Mouse (Mus musculus) limb, embryonic 11.5 days (tissue): ENCODE results near the gene Gm17482. TPM values are rescaled to one million over a fixed set of nuclear protein-coding genes. Genes with fewer than 3 reads are reported as not detected.

ENCODE experiments used
- ATAC-seq: fragments of 200-750 bp; cut with Nextera tagmentation; 2 replicates; pipeline ENCODE4 v1.8.0; 2017; ENCODE audit warnings: low read depth; ENCODE audit not compliant: insufficient number of reproducible peaks, low FRiP score, low TSS enrichment
- DNase-seq: peaks from one replicate; pipeline ENCODE4 v3.0.0-alpha.2; 2015; ENCODE audit warnings: low spot score
- H3K27ac ChIP-seq: fragments of 300-500 bp; sonication (generic); replicated peaks from 2 replicates; pipeline ENCODE4 v1.5.1; 2014; ENCODE audit warnings: low read depth, mild to moderate bottlenecking, low read length
- H3K27me3 ChIP-seq: fragments of 300-500 bp; sonication (generic); 2 replicates; pipeline ENCODE4 v1.6.1; 2014; ENCODE audit warnings: mild to moderate bottlenecking, low read length, mixed read lengths; ENCODE audit not compliant: control insufficient read depth, insufficient read depth
- H3K36me3 ChIP-seq: fragments of 300-500 bp; sonication (generic); 2 replicates; pipeline ENCODE4 v1.6.1; 2014; ENCODE audit warnings: mild to moderate bottlenecking, low read length, moderate library complexity, mixed read lengths; ENCODE audit not compliant: control insufficient read depth, insufficient read depth
- H3K4me1 ChIP-seq: fragments of 300-500 bp; sonication (generic); 2 replicates; pipeline ENCODE4 v1.6.1; 2014; ENCODE audit warnings: low read length, mixed read lengths; ENCODE audit not compliant: control insufficient read depth, insufficient read depth
- H3K4me2 ChIP-seq: fragments of 300-500 bp; sonication (generic); 2 replicates; pipeline ENCODE4 v1.6.1; 2014; ENCODE audit warnings: low read depth, mild to moderate bottlenecking, moderate library complexity; ENCODE audit not compliant: severe bottlenecking
- H3K4me3 ChIP-seq: fragments of 300-500 bp; sonication (generic); 2 replicates; pipeline ENCODE4 v1.5.1; 2014; ENCODE audit warnings: low read depth, low read length
- H3K9ac ChIP-seq: fragments of 300-500 bp; sonication (generic); 2 replicates; pipeline ENCODE4 v1.6.1; 2014; ENCODE audit warnings: mild to moderate bottlenecking, low read length
- H3K9me3 ChIP-seq: fragments of 300-500 bp; sonication (generic); 2 replicates; pipeline ENCODE4 v1.6.1; 2016; ENCODE audit warnings: low read length; ENCODE audit not compliant: control insufficient read depth
- WGBS: fragments of 180-500 bp; shearing (Covaris S2); extraction: QIAGEN DNeasy Blood & Tissue Kit; methylation state at CpG from one replicate; pipeline ENCODE4 v1.1.7; 2014; 5-methylcytosine and 5-hydroxymethylcytosine counted together
- polyA plus RNA-seq: library from polyadenylated mRNA; unstranded; fragments of >200 nt; fragmentation: Nextera tagmentation; extraction: Ambion mirVana; gene quantifications from 2 replicates; pipeline ENCODE4 v1.2.1, GENCODE M21; 2014

The Gm17482 gene
- polyA plus RNA-seq, 1 experiment from 2014 or later, result not detected

- H3K4me1 ChIP-seq, result peaks cover 5% of the 10 kb centered on the region
- no peak overlapping the region for H3K27ac ChIP-seq
- H3K9me3 ChIP-seq, result no peaks in the 10 kb centered on the region
- DNase-seq (no peak), ATAC-seq (no peak)
- WGBS, result 74% methylated on average over 3 of the region's 3 CpGs
- no peak overlapping the region for H3K4me2 ChIP-seq
- H3K36me3 ChIP-seq, result no peaks in the 10 kb centered on the region
- H3K4me3 ChIP-seq, result no peak overlapping the region
- H3K9ac ChIP-seq, result no peak overlapping the region
- no peaks in the 10 kb centered on the region for H3K27me3 ChIP-seq
These were observed 44.2 kb downstream of the Gm17482 start for GRCm38 (mm10) chr6:115271326-115271725.

- DNase-seq (peak; percentile 26), ATAC-seq (no peak)
- H3K27me3 ChIP-seq, result no peaks in the 10 kb centered on the region
- no peaks in the 10 kb centered on the region for H3K9me3 ChIP-seq
- 32% methylated on average over 4 of the region's 4 CpGs for WGBS
- peaks cover 5% of the 10 kb centered on the region for H3K4me1 ChIP-seq
- H3K4me2 ChIP-seq, result no peak overlapping the region
- no peak overlapping the region for H3K9ac ChIP-seq
- no peak overlapping the region for H3K4me3 ChIP-seq
- no peaks in the 10 kb centered on the region for H3K36me3 ChIP-seq
- no peak overlapping the region for H3K27ac ChIP-seq
These were observed 44.7 kb downstream of the Gm17482 start for GRCm38 (mm10) chr6:115271866-115272271.

- H3K4me2 ChIP-seq, result no peak overlapping the region
- no peaks in the 10 kb centered on the region for H3K9me3 ChIP-seq
- H3K36me3 ChIP-seq, result no peaks in the 10 kb centered on the region
- no peak for DNase-seq
- no peak overlapping the region for H3K4me3 ChIP-seq
- no peak overlapping the region for H3K27ac ChIP-seq
- peaks cover 5% of the 10 kb centered on the region for H3K4me1 ChIP-seq
- no peaks in the 10 kb centered on the region for H3K27me3 ChIP-seq
- no peak overlapping the region for H3K9ac ChIP-seq
- no peak for ATAC-seq
- WGBS, result 80% methylated on average over 10 of the region's 10 CpGs
These were observed 46.2 kb downstream of the Gm17482 start for GRCm38 (mm10) chr6:115273346-115273745.

- Histone ChIP-seq H3K36me3 (no peaks in the 10 kb centered on the region), H3K9me3 (no peaks in the 10 kb centered on the region), H3K4me1 (peaks cover 5% of the 10 kb centered on the region), H3K27ac (no peak overlapping the region), H3K9ac (no peak overlapping the region), H3K27me3 (no peaks in the 10 kb centered on the region), H3K4me3 (no peak overlapping the region), H3K4me2 (no peak overlapping the region)
- no peak for ATAC-seq
- no peak for DNase-seq
- WGBS, result 84% methylated on average over 9 of the region's 9 CpGs
These were observed 47.6 kb downstream of the Gm17482 start for GRCm38 (mm10) chr6:115274705-115275104.

- no peaks in the 10 kb centered on the region for H3K27me3 ChIP-seq
These were observed 48.1 kb downstream of the Gm17482 start for GRCm38 (mm10) chr6:115275116-115275815.

GRCm38 (mm10) chr6:115278086-115278485, 50.9 kb downstream of the Gm17482 start:
- DNase-seq (no peak), ATAC-seq (no peak)
- no peaks in the 10 kb centered on the region for H3K9me3 ChIP-seq
- H3K27ac ChIP-seq, result no peak overlapping the region
- no peaks in the 10 kb centered on the region for H3K36me3 ChIP-seq
- no peak overlapping the region for H3K9ac ChIP-seq
- H3K4me2 ChIP-seq, result no peak overlapping the region
- H3K27me3 ChIP-seq, result no peaks in the 10 kb centered on the region
- no peak overlapping the region for H3K4me3 ChIP-seq
- WGBS, result 79% methylated on average over 8 of the region's 8 CpGs
- no peaks in the 10 kb centered on the region for H3K4me1 ChIP-seq

More at GRCm38 (mm10) chr6:115275116-115275815, 48.1 kb downstream of the Gm17482 start:
- H3K4me1 ChIP-seq, result peaks cover 5% of the 10 kb centered on the region
- H3K27ac ChIP-seq, result no peak overlapping the region
- H3K4me2 ChIP-seq, result no peak overlapping the region
- H3K36me3 ChIP-seq, result no peaks in the 10 kb centered on the region
- DNase-seq, result no peak
- no peak overlapping the region for H3K9ac ChIP-seq
- no peaks in the 10 kb centered on the region for H3K9me3 ChIP-seq
- no peak for ATAC-seq
- WGBS, result 91% methylated on average over 10 of the region's 10 CpGs
- H3K4me3 ChIP-seq, result no peak overlapping the region

GRCm38 (mm10) chr6:115279639-115280038, 52.5 kb downstream of the Gm17482 start:
- Histone ChIP-seq H3K9ac (no peak overlapping the region), H3K4me3 (no peak overlapping the region), H3K4me2 (no peak overlapping the region), H3K4me1 (no peaks in the 10 kb centered on the region), H3K9me3 (no peaks in the 10 kb centered on the region), H3K27ac (no peak overlapping the region), H3K36me3 (no peaks in the 10 kb centered on the region), H3K27me3 (no peaks in the 10 kb centered on the region)
- no peak for ATAC-seq
- WGBS, result 57% methylated on average over 2 of the region's 2 CpGs
- DNase-seq, result no peak

- Histone ChIP-seq H3K4me3 (no peak overlapping the region), H3K27me3 (no peaks in the 10 kb centered on the region), H3K27ac (no peak overlapping the region), H3K9ac (no peak overlapping the region), H3K4me2 (no peak overlapping the region), H3K9me3 (no peaks in the 10 kb centered on the region), H3K36me3 (no peaks in the 10 kb centered on the region), H3K4me1 (no peaks in the 10 kb centered on the region)
- WGBS, result 83% methylated on average over 2 of the region's 2 CpGs
- ATAC-seq, result no peak
- DNase-seq, result no peak
These were observed 57.0 kb downstream of the Gm17482 start for GRCm38 (mm10) chr6:115284153-115284552.

GRCm38 (mm10) chr6:115286441-115286840, 59.3 kb downstream of the Gm17482 start:
- no peaks in the 10 kb centered on the region for H3K27me3 ChIP-seq
- ATAC-seq (no peak), DNase-seq (no peak)
- WGBS, result 91% methylated on average over 6 of the region's 6 CpGs
- no peaks in the 10 kb centered on the region for H3K36me3 ChIP-seq
- H3K4me2 ChIP-seq, result no peak overlapping the region
- no peak overlapping the region for H3K27ac ChIP-seq
- H3K4me3 ChIP-seq, result no peak overlapping the region
- H3K9ac ChIP-seq, result no peak overlapping the region
- H3K4me1 ChIP-seq, result no peaks in the 10 kb centered on the region
- no peaks in the 10 kb centered on the region for H3K9me3 ChIP-seq
